ENCODE assay signal across 34 mouse cellular contexts in the genomic region with DNA sequence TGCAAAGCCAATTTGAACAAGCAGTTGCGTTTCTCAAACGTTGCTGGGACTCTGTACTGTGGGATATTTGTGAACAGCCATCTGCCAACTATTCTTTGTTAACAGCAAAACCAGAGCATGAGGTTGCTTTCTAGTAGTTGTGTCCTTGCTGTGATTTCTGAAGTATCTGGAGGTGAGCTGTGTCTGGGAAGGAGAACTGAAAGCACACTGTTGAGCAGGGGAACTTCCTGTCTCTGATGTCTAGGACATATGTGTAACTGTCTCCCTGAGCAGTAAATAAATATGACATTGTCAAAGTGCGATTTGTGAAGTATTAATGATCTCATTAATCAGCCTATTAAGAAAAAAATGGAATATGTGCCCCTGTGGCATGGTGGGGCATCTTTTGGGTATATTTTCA.
"Had no signal": no experiment of that assay in that cellular context is flagged by ENCODE, and none has a peak within 500 bp of the region (broad histone marks: within the 10 kb centered on the region; RNA-seq: fewer than 3 reads in every experiment).

No protein-coding gene starts in this region.

- ATAC-seq: hindbrain, embryonic 16.5 days; inflammation-experienced regulatory T-cells, adult 6 months; intestine, embryonic 15.5 days; intestine, embryonic 16.5 days; intestine, postnatal 0 days had no signal

- H3K27ac ChIP-seq: heart, embryonic 13.5 days; heart, embryonic 15.5 days; hindbrain, embryonic 10.5 days; hindbrain, embryonic 12.5 days; hindbrain, embryonic 13.5 days; hindbrain, embryonic 14.5 days; hindbrain, embryonic 15.5 days; intestine, embryonic 15.5 days; kidney, embryonic 15.5 days; kidney, postnatal 0 days; layer of hippocampus, adult 2 months; left cerebral cortex, adult 2 months had no signal

- DNase-seq: heart, postnatal 10 days; heart, postnatal 14 days; heart, postnatal 36 days; heart, postnatal 4 days; kidney, adult 11 months; kidney, adult 18-20 months; kidney, adult 2 months; kidney, adult 8-10 months; kidney, adult 9 months; kidney, postnatal 10 days; kidney, postnatal 14 days; kidney, postnatal 25 days; kidney, postnatal 36 days; kidney, postnatal 4 days; layer of hippocampus, adult 9-11 months; layer of hippocampus, postnatal 36 days had no signal

- H3K4me3 ChIP-seq: heart, embryonic 12.5 days; heart, embryonic 13.5 days; heart, embryonic 15.5 days; hindbrain, embryonic 10.5 days; hindbrain, embryonic 12.5 days; hindbrain, embryonic 13.5 days; hindbrain, embryonic 15.5 days; intestine, embryonic 15.5 days; kidney, embryonic 15.5 days; layer of hippocampus, adult 2 months; left cerebral cortex, adult 2 months had no signal

- H3K9ac ChIP-seq: heart, embryonic 12.5 days; heart, embryonic 13.5 days; heart, embryonic 15.5 days; hindbrain, embryonic 12.5 days; hindbrain, embryonic 13.5 days; hindbrain, embryonic 14.5 days; hindbrain, embryonic 15.5 days; intestine, embryonic 15.5 days; kidney, embryonic 15.5 days had no signal

- H3K36me3 ChIP-seq: heart, embryonic 12.5 days; heart, embryonic 13.5 days; heart, embryonic 15.5 days; hindbrain, embryonic 10.5 days; hindbrain, embryonic 12.5 days; hindbrain, embryonic 13.5 days; hindbrain, embryonic 15.5 days; intestine, embryonic 15.5 days; kidney, embryonic 15.5 days had no signal

- H3K4me2 ChIP-seq: heart, embryonic 11.5 days; heart, embryonic 12.5 days; heart, embryonic 13.5 days; heart, embryonic 15.5 days; hindbrain, embryonic 12.5 days; hindbrain, embryonic 13.5 days; hindbrain, embryonic 14.5 days; hindbrain, embryonic 15.5 days; intestine, embryonic 15.5 days; kidney, embryonic 15.5 days had no signal

- H3K4me1 ChIP-seq: heart, embryonic 12.5 days; heart, embryonic 13.5 days; heart, embryonic 15.5 days; hindbrain, embryonic 10.5 days; hindbrain, embryonic 12.5 days; hindbrain, embryonic 13.5 days; hindbrain, embryonic 15.5 days; intestine, embryonic 15.5 days; kidney, embryonic 15.5 days had no signal

- H3K27me3 ChIP-seq: heart, embryonic 12.5 days; heart, embryonic 13.5 days; heart, embryonic 15.5 days; hindbrain, embryonic 12.5 days; hindbrain, embryonic 13.5 days; hindbrain, embryonic 15.5 days; intestine, embryonic 15.5 days; kidney, embryonic 15.5 days had no signal

- H3K9me3 ChIP-seq: heart, embryonic 12.5 days; heart, embryonic 13.5 days; heart, embryonic 15.5 days; hindbrain, embryonic 10.5 days; hindbrain, embryonic 12.5 days; hindbrain, embryonic 13.5 days; hindbrain, embryonic 15.5 days; intestine, embryonic 15.5 days; kidney, embryonic 15.5 days had no signal
